Mouse (Mus musculus): ENCODE measurements around the gene Mospd2. TPM values are rescaled to one million over a fixed set of nuclear protein-coding genes. Genes with fewer than 3 reads are reported as not detected.

Gene Mospd2
- 7.7 TPM for polyA plus RNA-seq (2017; shearing (Covaris generic))

DNA sequence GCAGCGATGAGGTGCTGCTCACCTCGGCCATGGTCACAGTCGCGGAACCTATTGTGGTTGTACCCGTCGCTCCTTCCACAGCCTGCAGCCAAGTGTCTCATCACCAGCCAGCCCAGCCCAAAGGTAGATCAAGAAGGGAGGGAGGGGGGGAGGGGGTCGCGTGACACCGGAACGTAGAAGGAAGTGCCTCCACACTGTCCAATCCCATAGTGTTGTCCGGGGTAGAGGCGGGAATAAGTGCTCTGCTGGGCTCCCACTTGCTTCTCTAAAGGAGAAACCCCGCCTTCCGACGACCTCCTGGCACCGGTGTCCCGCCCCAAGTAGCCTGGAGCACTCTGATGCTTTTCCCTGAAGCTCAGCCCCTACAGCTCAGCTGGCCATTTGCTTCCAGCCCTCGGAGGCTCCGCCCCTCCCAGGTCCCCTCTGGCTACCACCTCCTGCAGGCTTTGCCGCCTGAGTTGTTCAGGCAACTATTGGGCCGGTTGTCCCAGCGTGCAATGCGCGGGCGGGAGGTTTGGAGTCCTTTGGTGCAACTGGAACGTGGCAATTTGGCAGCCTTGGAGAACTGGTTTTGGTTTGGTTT is at the start of gene Mospd2, which contains the start of gene Fancb:
Mospd2 (minus strand) TSS at position 183 of the 583 bp plus-strand sequence.
Fancb (plus strand) TSS at position 400 of the 583 bp plus-strand sequence.

DNA sequence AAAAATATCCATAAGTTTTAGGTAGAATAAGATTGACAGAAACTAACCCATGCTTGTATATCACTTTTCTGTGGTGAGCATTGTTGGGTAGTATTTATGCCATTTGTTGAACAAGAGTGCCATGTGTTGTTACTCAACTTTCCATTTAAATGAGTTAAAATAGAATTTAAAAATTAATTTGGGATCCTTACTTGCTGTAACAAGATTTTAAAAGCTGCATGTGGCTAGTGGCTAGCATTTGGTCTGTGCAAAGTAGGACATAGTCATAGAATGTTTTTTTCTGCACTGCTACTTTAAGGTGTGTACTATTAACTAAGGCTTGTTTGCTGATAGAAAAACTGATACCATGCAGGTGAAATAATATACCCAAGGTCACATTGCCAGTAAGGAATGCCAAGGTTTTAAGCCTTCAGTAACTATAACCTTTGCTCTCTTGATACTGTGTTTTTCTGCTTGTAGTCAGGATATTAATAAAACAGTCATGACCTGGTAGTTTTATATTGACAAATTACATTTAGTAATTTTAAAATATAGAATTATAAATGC is 24.7 kb upstream of the Mospd2 start, which contains the start of gene Gm17604:
Gm17604 (minus strand) TSS at position 51 of the 546 bp plus-strand sequence.

Other genes starting within 250 kb of the Mospd2 start
- gene Fancb, start 217 bp upstream of the Mospd2 start, polyA plus RNA-seq (2017; shearing (Covaris generic)): 2.6 TPM
- gene Gm17604, start 24.5 kb upstream of the Mospd2 start, polyA plus RNA-seq (2017; shearing (Covaris generic)): not detected

All from naive thymus-derived CD4-positive, alpha-beta T cell, adult 5 months (primary cell).